Mouse (Mus musculus) bone marrow, adult 2 months (tissue): ENCODE results near the gene Tmem50b.

Experiments
- CTCF ChIP-seq: fragments of 200-500 bp; IDR thresholded peaks from 2 replicates; pipeline ENCODE4 v1.5.1; 2011; ENCODE audit warnings: low read length, control low read depth; ENCODE audit not compliant: control insufficient read depth, insufficient read depth
- POLR2A ChIP-seq: fragments of 200-500 bp; IDR thresholded peaks from 2 replicates; pipeline ENCODE4 v1.6.1; 2011; ENCODE audit warnings: low read depth, mild to moderate bottlenecking, control low read depth, low read length, borderline replicate concordance; ENCODE audit not compliant: control insufficient read depth

- TF ChIP-seq CTCF = no peak
- no peak for TF ChIP-seq POLR2A
Observed at GRCm38 (mm10) chr16:91633641-91634040, 36.0 kb upstream of the Tmem50b start.
